Mouse (Mus musculus) kidney, adult 2 months (tissue): ENCODE results near the gene Car14.

Experiments
- CTCF ChIP-seq: fragments of 200-500 bp; conservative IDR thresholded peaks from 2 replicates; pipeline ENCODE4 v1.5.1; 2011; ENCODE audit warnings: low read depth, mild to moderate bottlenecking, control low read depth, low read length, moderate library complexity, mixed read lengths; ENCODE audit not compliant: insufficient read depth, insufficient read length
- POLR2A ChIP-seq: fragments of 200-500 bp; IDR thresholded peaks from one replicate; pipeline ENCODE4 v1.6.1; 2011; ENCODE audit warnings: low read depth, low read length, control low read depth

GRCm38 (mm10) chr3:95889664-95890063 is 14.8 kb downstream of the Car14 start:
- TF ChIP-seq CTCF (no peak), POLR2A (no peak)
